Mouse (Mus musculus) ES-Bruce4 (cell line): ENCODE measurements at regions not wholly inside any gene's neighbourhood (a gene's known extent, or its start where the extent isn't known, plus 50 kb on each side); places are given as distances from the start of the nearest gene placed in this dataset.

Experiments used
- CTCF ChIP-seq: IDR thresholded peaks from one replicate; pipeline ENCODE4 v1.8.1; 2011; ENCODE audit warnings: low read depth, low read length
- EP300 ChIP-seq: IDR thresholded peaks from 2 replicates; pipeline ENCODE4 v1.6.1; 2011; ENCODE audit warnings: low read depth, low read length; ENCODE audit not compliant: insufficient read depth
- POLR2A ChIP-seq: IDR thresholded peaks from one replicate; pipeline ENCODE4 v1.8.1; 2011; ENCODE audit warnings: low read length; ENCODE audit not compliant: insufficient read depth

- TF ChIP-seq CTCF (no peak), POLR2A (no peak), EP300 (no peak)
These were observed 180.0 kb downstream of the Drd1 start for GRCm38 (mm10) chr13:53875546-53875945.
